Mouse (Mus musculus): ENCODE results near the gene Ube2h. TPM values are rescaled to one million over a fixed set of nuclear protein-coding genes. Genes with fewer than 3 reads are reported as not detected.
A peak's percentile ranks its signal among the peaks of the same experiment; 100 is the strongest.

The Ube2h gene
- polyA plus RNA-seq, 1 experiment from 2014 or later = 69.3 TPM

DNA sequence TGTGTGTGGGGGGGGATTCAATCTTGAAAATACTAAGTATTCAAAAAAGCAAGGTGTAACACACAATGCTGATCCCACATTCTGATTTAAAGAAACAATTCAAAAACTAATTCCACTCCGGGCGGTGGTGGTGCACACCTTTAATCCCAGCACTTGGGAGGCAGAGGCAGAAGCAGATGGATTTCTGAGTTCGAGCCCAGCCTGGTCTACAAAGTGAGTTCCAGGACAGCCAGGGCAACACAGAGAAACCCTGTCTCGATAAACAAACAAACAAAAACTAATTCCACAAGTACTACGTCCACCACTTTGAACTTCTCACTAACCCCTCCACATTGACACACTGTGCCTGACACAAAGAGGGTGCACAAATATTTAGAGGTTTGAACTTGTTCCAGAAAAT is 4.7 kb downstream of the Ube2h start:
- H3K4me2 ChIP-seq = peak overlapping the region; percentile 30; the same call in 1 of the 2 replicates
- H3K4me1 ChIP-seq (replicated peaks) = peaks cover 19% of the 10 kb centered on the region
- peak overlapping the region; percentile 95; the same call in 1 of the 2 replicates for H3K27ac ChIP-seq (ENCODE audit: poor library complexity, severe bottlenecking)
- peaks cover 29% of the 10 kb centered on the region for H3K36me3 ChIP-seq
- no peaks in the 10 kb centered on the region for H3K9me3 ChIP-seq (replicated peaks)
- H3K4me3 ChIP-seq = 0 out of 2 replicates have a peak overlapping the region, but pooled peaks have one; percentile 59
- H3K9ac ChIP-seq = no peak overlapping the region
- no peaks in the 10 kb centered on the region for H3K27me3 ChIP-seq (replicated peaks)
- no peak for ATAC-seq (ENCODE audit: insufficient number of reproducible peaks, low FRiP score)
- 82% methylated on average over 5 of the region's 5 CpGs for WGBS

DNA sequence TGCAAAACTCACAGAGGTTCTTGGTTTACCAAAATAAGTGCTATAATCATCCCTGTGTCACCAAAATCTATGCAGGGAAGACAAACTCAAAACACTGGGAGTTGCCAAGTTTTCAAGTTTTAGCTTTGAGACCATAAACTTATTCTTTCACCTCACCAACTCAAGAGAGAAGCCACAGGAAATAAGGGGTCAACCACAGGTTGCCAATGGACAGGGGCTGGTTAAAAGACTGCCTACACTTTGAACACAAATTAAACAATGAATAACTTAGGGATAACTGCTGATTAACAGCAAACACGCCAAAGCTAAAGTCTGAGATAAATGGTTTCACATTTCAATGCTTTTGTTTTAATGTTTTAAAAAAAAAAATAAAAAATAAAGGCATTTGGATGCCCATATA is 5.2 kb downstream of the Ube2h start:
- Histone ChIP-seq H3K9ac (no peak overlapping the region), H3K36me3 (peaks cover 34% of the 10 kb centered on the region), H3K4me2 (no peak overlapping the region), H3K27ac (ENCODE audit: poor library complexity, severe bottlenecking) (no peak overlapping the region), H3K9me3 (replicated peaks) (no peaks in the 10 kb centered on the region), H3K4me1 (replicated peaks) (peaks cover 17% of the 10 kb centered on the region), H3K4me3 (no peak overlapping the region), H3K27me3 (replicated peaks) (no peaks in the 10 kb centered on the region)
- 69% methylated on average over 1 of the region's 1 CpGs for WGBS
- no peak for ATAC-seq (ENCODE audit: insufficient number of reproducible peaks, low FRiP score)

DNA sequence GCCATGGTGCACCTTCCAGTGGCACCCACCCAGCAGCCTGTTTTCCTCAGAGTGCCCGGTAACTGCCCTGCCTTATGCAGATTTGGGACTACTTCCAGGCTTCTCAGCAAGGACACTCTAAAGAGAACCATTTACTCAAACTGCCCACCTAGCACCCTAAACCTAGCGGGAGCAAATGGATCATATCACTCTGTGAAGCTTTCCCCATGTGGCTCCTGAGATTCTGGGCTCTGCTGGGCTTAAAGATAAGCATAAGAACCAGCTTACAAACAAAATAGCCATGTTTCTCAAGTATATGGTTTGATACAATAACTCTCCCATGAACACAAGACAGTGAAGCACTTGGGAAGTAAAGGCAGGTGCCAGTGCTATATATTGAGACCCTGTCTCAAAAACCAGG is 11.8 kb downstream of the Ube2h start:
- WGBS = 75% methylated on average over 2 of the region's 2 CpGs
- H3K36me3 ChIP-seq = peaks cover 64% of the 10 kb centered on the region
- ATAC-seq (ENCODE audit: insufficient number of reproducible peaks, low FRiP score) = no peak

DNA sequence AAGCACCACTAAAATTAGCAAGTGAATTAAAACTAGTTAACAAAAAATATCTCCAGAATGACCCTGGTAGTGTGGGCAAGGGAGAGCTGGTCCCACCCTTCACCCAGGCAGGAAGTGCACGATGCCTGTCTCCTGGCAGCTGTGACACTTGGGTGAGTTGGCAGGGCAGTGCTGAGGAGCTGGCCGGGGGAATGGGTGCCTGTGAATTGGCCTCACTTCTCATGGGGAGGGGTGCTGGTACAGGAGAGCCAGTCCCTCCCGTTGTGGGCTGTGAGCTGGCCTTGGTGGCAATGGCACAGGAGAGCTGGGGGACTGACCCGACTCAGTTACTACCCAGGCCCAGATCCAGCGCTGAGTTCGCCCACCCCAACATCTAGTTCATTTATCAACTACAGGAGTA is 16.4 kb downstream of the Ube2h start:
- Histone ChIP-seq H3K9me3 (replicated peaks) (no peaks in the 10 kb centered on the region), H3K27ac (ENCODE audit: poor library complexity, severe bottlenecking) (no peak overlapping the region), H3K4me3 (no peak overlapping the region), H3K4me2 (no peak overlapping the region), H3K4me1 (replicated peaks) (peaks cover 11% of the 10 kb centered on the region), H3K36me3 (peaks cover 69% of the 10 kb centered on the region), H3K9ac (no peak overlapping the region), H3K27me3 (replicated peaks) (no peaks in the 10 kb centered on the region)
- 84% methylated on average over 6 of the region's 6 CpGs for WGBS
- no peak for ATAC-seq (ENCODE audit: insufficient number of reproducible peaks, low FRiP score)

More for the DNA sequence above, 11.8 kb downstream of the Ube2h start:
- Histone ChIP-seq H3K9ac (no peak overlapping the region), H3K27me3 (replicated peaks) (no peaks in the 10 kb centered on the region), H3K4me2 (no peak overlapping the region), H3K9me3 (replicated peaks) (no peaks in the 10 kb centered on the region), H3K4me1 (replicated peaks) (0 out of 2 replicates have a peak, but pooled peaks cover 6% of the 10 kb centered on the region), H3K27ac (ENCODE audit: poor library complexity, severe bottlenecking) (no peak overlapping the region), H3K4me3 (no peak overlapping the region)

DNA sequence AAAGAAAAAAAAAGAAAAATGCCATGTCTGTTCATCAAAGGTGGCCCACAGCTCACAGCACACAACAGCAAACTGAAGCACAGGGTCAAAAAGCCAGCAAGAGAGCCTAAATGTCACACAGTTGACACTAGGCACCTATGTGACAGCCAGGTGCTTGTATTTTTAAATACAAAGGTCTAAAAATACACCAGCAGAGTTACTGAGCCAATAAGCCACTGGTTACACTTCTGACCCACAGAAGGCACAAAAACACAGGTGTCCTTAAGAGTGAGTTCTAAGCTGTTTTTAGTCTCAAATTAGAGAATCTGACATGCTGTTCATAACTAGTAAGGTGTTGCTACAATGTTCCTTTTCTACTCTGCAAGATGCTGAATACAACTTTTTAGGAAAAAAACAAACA is 17.7 kb downstream of the Ube2h start:
- no peak overlapping the region for H3K9ac ChIP-seq

DNA sequence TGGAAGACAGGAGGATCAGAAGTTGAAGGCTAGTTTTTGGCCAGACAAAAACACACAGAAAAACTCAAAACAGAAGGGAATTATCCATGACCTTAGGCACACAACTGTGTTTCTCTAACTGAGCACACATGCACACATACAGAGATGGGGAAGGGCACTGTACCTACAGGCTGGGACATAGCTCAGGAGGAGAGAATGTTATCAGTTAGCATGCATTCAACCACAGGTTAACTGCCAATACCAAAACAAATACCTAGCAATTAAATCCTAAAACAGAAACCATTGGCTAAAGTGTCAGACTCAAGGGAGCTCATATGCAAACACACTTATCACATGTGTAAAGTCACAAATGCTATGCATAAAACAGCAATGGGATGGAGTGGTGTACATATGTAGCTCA is 20.2 kb downstream of the Ube2h start:
- no peak overlapping the region for H3K9ac ChIP-seq
- H3K36me3 ChIP-seq = peaks cover 72% of the 10 kb centered on the region
- ATAC-seq (ENCODE audit: insufficient number of reproducible peaks, low FRiP score) = no peak
- H3K9me3 ChIP-seq (replicated peaks) = no peaks in the 10 kb centered on the region
- no peak overlapping the region for H3K4me2 ChIP-seq
- H3K27ac ChIP-seq (ENCODE audit: poor library complexity, severe bottlenecking) = no peak overlapping the region
- no peaks in the 10 kb centered on the region for H3K27me3 ChIP-seq (replicated peaks)
- H3K4me1 ChIP-seq (replicated peaks) = peaks cover 26% of the 10 kb centered on the region
- no peak overlapping the region for H3K4me3 ChIP-seq

More for the DNA sequence above, 17.7 kb downstream of the Ube2h start:
- H3K27ac ChIP-seq (ENCODE audit: poor library complexity, severe bottlenecking) = no peak overlapping the region
- ATAC-seq (ENCODE audit: insufficient number of reproducible peaks, low FRiP score) = no peak
- H3K4me3 ChIP-seq = no peak overlapping the region
- peaks cover 18% of the 10 kb centered on the region for H3K4me1 ChIP-seq (replicated peaks)
- peaks cover 64% of the 10 kb centered on the region for H3K36me3 ChIP-seq
- H3K4me2 ChIP-seq = no peak overlapping the region
- no peaks in the 10 kb centered on the region for H3K27me3 ChIP-seq (replicated peaks)
- no peaks in the 10 kb centered on the region for H3K9me3 ChIP-seq (replicated peaks)

DNA sequence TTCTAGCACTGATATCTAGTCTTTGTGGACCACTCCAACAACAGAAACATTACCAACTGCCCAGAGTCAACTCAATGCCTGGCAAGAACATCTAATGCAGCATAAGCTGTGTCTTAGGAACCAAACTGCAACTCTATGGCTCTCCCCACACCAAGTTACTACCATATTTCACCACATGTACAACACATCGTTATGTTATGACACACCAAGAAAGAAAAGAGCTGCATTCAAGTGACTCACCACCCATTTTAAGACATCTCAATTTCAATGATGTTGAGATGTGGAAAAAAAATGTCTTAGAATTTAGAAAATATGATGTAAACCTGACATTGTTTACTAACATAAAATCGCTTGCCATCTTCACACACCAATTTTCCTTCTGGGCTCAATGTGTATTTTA is 22.0 kb downstream of the Ube2h start:
- no peaks in the 10 kb centered on the region for H3K9me3 ChIP-seq (replicated peaks)
- peaks cover 75% of the 10 kb centered on the region for H3K36me3 ChIP-seq
- H3K27me3 ChIP-seq (replicated peaks) = no peaks in the 10 kb centered on the region
- H3K4me1 ChIP-seq (replicated peaks) = peaks cover 30% of the 10 kb centered on the region
- no peak for ATAC-seq (ENCODE audit: insufficient number of reproducible peaks, low FRiP score)
- H3K27ac ChIP-seq (ENCODE audit: poor library complexity, severe bottlenecking) = no peak overlapping the region
- H3K4me3 ChIP-seq = no peak overlapping the region
- H3K9ac ChIP-seq = no peak overlapping the region
- 91% methylated on average over 2 of the region's 2 CpGs for WGBS
- H3K4me2 ChIP-seq = no peak overlapping the region

DNA sequence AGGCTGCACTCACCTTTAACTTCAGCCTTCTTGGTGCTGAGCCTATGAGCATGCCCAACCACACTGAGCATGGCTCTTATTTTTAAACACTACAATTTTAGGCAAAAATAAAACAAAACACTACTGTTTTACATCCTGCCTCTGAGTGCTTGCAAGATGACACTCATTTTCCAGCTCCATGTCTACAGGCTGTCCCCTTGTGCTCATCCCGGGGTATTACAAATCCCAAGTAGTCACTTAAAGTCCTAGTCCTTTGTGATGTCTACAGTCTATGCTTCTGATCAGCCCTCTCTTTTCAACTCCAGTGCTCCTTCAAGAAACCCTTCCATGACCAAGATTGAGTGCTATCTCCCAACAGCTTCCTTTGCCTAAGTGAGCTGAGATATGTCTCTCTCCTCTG is 26.0 kb downstream of the Ube2h start:
- Histone ChIP-seq H3K9me3 (replicated peaks) (no peaks in the 10 kb centered on the region), H3K4me1 (replicated peaks) (peaks cover 53% of the 10 kb centered on the region), H3K27ac (ENCODE audit: poor library complexity, severe bottlenecking) (no peak overlapping the region), H3K36me3 (peaks cover 56% of the 10 kb centered on the region), H3K4me3 (no peak overlapping the region), H3K9ac (no peak overlapping the region), H3K27me3 (replicated peaks) (no peaks in the 10 kb centered on the region), H3K4me2 (no peak overlapping the region)
- 72% methylated on average over 1 of the region's 1 CpGs for WGBS
- no peak for ATAC-seq (ENCODE audit: insufficient number of reproducible peaks, low FRiP score)

DNA sequence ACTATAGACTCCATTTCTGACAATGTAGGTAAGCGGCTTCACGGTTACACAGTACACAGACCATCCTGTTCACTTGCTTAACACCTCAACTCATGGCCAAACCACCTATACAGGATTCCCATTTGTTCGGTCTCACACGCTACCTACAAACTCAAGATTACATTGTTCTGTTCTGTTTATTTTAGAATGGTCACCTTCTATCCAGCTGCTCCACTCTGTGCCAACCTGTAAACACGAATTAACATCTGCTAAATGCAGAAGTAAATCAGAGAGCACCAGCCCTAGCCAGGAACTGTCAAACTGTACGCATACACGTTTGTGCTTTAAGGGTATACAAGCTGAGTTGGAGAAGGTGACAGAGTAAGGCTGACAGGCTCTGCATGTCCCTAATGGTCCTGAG is 27.5 kb downstream of the Ube2h start:
- no peak overlapping the region for H3K4me3 ChIP-seq
- H3K4me2 ChIP-seq = no peak overlapping the region
- H3K9me3 ChIP-seq (replicated peaks) = no peaks in the 10 kb centered on the region
- peak overlapping the region; percentile 29; the same call in 1 of the 2 replicates for H3K27ac ChIP-seq (ENCODE audit: poor library complexity, severe bottlenecking)
- H3K9ac ChIP-seq = no peak overlapping the region
- 83% methylated on average over 7 of the region's 7 CpGs for WGBS
- peaks cover 49% of the 10 kb centered on the region for H3K36me3 ChIP-seq
- no peaks in the 10 kb centered on the region for H3K27me3 ChIP-seq (replicated peaks)
- no peak for ATAC-seq (ENCODE audit: insufficient number of reproducible peaks, low FRiP score)
- H3K4me1 ChIP-seq (replicated peaks) = peaks cover 55% of the 10 kb centered on the region

DNA sequence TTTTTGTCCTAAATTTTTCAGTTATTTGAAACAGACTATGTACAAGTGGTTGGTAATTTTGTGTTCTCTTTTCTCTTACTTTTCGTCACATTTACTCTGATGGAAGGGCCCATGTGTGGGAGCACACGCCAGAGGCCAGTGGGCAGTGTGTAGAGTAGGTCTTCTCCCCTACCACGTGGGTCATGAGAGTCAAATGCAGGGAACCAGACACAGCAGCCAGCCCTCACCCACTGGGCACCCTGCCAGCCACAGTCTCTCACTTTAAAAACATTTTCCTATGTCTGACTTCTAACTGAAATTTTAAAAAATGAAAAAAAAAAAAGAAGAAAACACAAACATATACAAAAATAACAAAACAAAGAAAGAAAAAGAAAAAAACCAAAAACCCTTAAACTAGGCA is 28.0 kb downstream of the Ube2h start:
- Histone ChIP-seq H3K27ac (ENCODE audit: poor library complexity, severe bottlenecking) (no peak overlapping the region; the same call in 1 of the 2 replicates), H3K4me1 (replicated peaks) (peaks cover 51% of the 10 kb centered on the region), H3K36me3 (peaks cover 50% of the 10 kb centered on the region), H3K27me3 (replicated peaks) (no peaks in the 10 kb centered on the region), H3K9ac (no peak overlapping the region), H3K9me3 (replicated peaks) (no peaks in the 10 kb centered on the region), H3K4me2 (no peak overlapping the region), H3K4me3 (no peak overlapping the region)
- no peak for ATAC-seq (ENCODE audit: insufficient number of reproducible peaks, low FRiP score)
- 52% methylated on average over 3 of the region's 3 CpGs for WGBS

DNA sequence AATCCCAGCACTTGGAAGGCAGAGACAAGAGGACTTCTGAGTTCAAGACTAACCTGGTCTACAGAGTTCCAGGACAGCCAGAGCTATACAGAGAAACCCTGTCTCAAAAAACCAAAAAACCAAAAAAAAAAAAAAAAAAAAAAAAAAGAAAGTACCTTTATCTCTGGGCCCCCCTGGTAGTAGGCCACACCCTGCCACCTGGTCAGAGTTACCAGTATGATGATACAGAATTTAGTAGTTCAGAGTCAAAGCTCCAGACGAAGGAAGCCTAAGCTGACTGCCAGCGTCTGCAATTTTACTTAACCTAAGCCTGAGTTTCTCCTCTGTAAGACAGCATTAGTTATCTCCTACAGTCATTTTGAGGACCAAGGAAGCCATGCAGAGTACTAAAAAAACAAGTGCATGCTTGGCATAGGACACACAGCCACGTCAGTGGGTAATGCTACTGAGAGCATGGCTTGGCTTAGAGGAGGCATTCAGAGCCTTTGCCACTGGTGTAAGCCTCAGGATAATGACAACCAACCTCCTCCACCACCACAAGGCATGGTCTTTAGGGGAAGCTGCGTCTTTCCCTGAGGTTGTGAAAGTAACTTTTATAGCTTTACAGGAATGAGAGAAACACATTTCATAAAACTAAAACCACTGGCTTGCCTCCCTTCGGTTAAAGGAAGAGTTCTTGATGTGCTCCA is 29.0 kb downstream of the Ube2h start:
- no peak overlapping the region for H3K4me3 ChIP-seq
- H3K27ac ChIP-seq (ENCODE audit: poor library complexity, severe bottlenecking) = 0 out of 2 replicates have a peak overlapping the region, but pooled peaks have one; percentile 28
- H3K4me1 ChIP-seq (replicated peaks) = peaks cover 52% of the 10 kb centered on the region
- H3K36me3 ChIP-seq = peaks cover 51% of the 10 kb centered on the region
- WGBS = 77% methylated on average over 5 of the region's 5 CpGs
- H3K4me2 ChIP-seq = no peak overlapping the region
- H3K9ac ChIP-seq = no peak overlapping the region
- no peaks in the 10 kb centered on the region for H3K9me3 ChIP-seq (replicated peaks)
- H3K27me3 ChIP-seq (replicated peaks) = no peaks in the 10 kb centered on the region
- no peak for ATAC-seq (ENCODE audit: insufficient number of reproducible peaks, low FRiP score)

DNA sequence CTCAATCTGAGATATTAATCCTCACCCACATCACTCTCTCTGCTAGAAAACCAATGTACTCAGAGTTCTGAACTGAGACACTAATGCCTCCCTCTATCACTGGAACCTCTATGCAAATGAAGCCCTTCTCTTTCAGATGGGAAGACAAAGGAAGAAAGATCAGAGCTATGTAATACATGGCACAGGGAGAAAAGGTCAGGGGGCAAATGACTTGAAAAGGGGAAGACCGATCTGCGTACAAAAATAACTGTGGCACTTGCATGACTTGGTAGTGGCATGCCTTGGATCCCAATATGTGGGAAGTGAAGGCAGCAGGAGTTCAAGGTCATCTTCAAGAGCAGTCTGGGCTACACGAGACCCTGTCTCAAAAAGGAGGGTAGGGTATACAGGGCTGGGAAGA is 31.4 kb downstream of the Ube2h start:
- 39% methylated on average over 3 of the region's 3 CpGs for WGBS
- Histone ChIP-seq H3K4me3 (no peak overlapping the region), H3K27me3 (replicated peaks) (no peaks in the 10 kb centered on the region), H3K36me3 (peaks cover 49% of the 10 kb centered on the region), H3K9ac (no peak overlapping the region), H3K4me1 (replicated peaks) (peaks cover 59% of the 10 kb centered on the region), H3K27ac (ENCODE audit: poor library complexity, severe bottlenecking) (peak overlapping the region; percentile 68; the same call in 1 of the 2 replicates), H3K4me2 (no peak overlapping the region), H3K9me3 (replicated peaks) (no peaks in the 10 kb centered on the region)
- ATAC-seq (ENCODE audit: insufficient number of reproducible peaks, low FRiP score) = no peak

All from heart, embryonic 12.5 days (tissue).